Mouse (Mus musculus): ENCODE data around the gene Rab3a. TPM values are rescaled to one million over a fixed set of nuclear protein-coding genes. Genes with fewer than 3 reads are reported as not detected.

Rab3a gene
- polyA plus RNA-seq (2014; fragmentation: Illumina TruSeq; extraction: RNeasy Lipid Tissue Mini Kit (QIAGEN cat#74804); ENCODE audit: low read depth, low replicate concordance) = 2.5 TPM

DNA sequence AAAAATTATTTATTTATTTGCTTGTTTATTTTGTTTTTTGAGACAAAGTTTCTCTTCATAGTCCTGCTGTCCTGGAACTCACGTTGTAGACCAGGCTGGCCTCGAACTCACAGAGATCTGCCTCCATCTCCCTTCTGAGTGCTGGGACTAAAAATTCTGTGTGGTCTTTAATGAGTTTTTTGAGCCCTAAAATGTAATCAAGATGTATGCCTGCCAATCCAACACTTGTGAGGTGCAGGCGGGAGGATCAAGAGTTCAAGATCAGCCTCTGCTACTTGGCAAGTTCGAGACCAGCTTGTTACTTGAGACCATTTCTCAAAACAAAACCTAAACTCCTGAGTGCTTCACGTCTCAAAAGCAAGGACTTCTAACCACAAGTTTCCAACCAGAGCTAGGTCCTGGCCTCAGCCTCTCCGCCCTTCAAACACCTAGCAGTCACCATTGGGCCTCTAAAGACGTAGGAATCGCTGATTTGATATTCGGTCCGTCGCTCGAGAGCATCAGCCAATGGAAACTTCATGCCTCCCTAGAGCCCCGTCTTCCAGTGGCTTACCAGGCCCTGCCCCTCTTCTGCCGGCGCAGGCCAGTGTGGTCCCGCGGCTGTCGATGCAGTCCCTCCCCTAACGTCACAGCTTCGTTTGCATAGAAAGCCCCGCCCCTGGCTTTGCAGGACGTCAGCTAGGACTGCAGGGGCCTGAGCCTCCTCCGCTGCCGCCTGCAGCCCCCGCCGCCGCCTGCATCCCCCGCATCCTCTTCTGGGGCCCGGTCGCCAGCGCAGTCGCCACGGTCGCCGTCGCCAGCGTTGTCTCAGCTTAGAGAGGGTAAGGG, at the start of gene Rab3a:
TSS of gene Rab3a (plus strand) at position 637 of the 828 bp plus-strand sequence.

DNA sequence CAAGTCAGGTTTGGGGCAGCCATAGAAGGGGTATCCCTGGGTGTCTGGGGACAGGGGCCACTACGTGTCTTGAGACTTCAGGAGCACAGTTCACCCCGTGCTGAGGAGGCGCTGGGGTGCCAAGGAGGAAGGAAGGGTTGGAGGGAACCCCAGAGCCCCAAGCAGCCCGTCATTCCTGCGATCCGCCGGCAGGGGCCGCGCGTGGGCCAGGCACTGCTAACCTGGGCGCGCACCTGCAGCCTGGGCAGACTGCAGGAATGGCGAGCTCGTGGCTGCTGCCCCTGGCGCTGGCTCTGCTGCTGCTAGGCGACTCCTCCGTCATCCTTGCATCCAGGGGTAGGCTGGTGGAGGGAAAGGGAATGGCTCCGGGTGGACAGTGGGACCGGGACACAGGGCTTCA, 36.2 kb upstream of the Rab3a start, which contains the start of gene Gm3336:
TSS of gene Gm3336 (plus strand) at position 247 of the 400 bp plus-strand sequence.

DNA sequence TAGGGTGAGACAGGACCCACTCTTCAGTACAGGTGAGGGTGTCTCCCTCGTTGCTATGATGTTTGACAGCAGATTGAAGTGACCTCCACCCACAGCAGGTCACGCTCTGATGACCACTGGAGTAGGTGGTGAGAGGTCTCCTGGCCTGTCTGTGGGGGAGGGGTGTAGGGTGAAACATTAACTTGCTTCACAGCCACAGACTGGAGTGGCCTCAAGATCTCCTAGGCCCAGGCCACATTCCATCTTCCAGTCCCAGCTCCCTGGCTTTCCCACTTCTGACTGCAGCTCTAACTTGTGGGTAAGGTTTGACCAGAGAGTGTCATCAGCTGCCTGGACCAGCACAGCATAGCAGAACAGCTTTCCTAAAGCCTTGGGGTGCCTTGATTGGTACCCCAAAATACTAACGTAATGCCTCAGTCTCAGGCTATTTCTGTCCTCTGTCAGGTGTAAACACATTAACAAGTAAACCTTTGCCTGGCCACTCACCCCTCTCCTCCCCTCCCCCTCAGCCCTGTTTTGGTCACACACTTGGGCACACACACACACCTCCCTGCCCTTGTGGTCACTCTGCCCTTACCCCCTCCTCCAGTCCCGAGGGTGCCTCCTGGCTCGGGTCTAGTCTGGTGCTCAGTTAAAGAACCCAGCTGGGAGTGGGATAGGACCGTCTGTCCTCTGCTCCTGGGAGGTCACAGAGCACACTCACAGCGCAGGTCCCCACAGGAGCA, 30.8 kb upstream of the Rab3a start, which contains the start of gene Pde4c:
TSS of gene Pde4c (plus strand) at position 235 of the 725 bp plus-strand sequence.

DNA sequence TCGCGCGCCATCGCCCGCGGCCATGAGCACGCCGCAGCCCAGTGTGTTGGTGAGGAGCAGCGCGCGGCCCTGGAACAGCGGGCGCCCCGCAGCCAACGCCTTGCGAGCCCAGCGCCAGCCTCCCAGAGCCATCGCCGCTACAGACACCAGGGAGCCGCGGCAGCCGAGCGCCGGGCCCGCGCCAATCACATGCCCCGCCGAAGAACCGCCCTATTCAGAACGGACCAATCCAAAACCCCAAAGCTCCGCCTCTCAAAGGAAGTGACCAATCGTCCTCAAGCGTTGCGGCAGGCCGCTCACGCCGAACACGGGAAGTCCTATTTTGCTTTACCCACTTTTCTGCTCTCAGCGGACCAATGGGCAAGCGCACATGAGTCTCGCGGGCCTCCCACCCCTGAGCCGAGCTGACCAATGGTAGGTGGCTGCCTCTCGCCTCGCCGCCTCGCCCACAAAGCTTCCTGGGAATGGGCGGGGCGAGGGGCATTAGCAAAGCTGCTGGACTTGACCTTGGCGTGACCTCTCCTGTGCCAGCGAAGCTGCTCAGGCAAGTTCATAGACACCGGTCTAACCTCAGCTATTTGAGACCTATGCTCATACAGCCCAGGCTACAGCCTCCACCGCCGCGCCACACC, 6.4 kb downstream of the Rab3a start, which contains the start of gene Mpv17l2:
TSS of gene Mpv17l2 (minus strand) at position 172 of the 632 bp plus-strand sequence.

DNA sequence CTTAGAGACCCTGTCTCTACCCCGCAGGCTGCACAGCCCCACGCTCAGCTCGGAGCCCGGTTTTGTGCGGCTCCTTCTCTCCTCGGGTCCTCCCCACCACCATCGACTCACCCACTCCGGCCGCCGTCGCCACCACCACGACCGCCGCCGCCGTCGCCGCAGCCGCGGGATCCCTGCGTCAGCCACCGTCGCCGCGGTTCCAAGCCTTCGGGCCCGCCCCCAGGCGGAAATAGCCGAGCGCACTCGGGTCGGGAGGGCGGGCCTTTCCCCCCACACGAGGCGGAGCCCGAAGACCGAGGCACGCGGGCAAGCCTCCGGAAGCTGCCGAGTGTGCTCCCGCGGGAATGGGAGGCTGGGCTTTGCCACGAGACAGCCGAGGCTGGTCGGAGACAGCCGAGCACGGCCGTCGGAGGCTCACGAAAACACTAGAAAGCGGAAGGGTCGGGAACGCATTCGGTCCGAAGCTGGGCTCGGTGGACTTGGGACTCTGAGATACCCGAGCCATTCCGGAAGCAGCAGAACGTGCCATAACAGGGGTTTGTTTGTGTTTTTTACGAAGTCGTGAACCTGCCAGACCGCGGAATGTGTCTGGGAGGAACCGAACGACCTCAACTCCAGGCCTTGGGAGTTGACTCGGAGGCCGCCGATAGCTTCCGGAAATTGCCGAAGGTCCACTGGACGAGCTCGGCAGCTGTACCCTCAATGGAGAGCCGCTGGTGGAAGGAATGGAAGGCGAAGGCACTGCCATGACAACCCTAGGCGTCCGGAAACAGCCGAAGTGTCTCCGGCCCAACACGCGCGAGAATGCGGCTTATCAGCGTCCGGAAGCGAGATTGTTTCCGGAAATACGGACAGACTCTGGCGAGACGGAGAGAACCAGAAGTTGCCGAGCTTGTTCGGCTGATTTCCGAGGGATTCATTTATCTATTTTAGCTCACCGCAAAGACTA, 22.3 kb downstream of the Rab3a start, which contains the start of gene Pik3r2:
TSS of gene Pik3r2 (minus strand) at position 218 of the 949 bp plus-strand sequence.

DNA sequence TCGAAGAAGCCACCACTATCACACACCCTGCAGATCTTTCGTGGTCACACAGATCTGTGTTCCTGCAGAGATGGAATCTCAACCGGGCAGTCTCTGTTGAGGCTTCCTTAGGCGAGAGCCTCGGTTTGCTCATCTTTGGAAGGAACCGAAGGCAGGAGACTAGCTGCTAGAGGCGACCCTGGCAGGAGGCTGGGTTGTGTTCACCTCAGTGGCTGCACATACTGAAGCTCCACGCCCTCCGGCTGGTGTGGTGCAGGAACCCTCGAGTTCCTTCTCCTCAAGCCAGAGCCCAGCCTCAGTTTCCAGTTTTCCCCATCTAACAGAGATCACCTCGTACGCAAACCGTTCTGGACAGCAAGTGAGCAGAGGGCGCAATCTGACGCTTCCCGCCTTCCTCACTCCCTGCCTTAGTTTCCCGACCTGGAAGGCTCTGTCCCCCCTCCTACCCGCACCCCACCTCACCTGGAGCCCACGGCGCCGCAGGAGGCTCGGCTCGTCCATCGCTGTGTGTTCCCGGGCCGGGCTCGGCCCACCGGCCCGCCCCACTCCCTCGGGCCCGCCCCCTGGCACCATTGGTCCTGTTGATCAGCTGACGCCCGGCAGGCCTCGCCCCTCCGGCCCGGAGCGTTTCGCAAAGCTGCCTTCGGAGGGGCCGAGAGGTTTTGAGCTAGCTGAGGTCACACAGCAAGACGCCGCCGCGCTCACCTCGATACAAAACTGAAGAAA, 50.2 kb downstream of the Rab3a start, which contains the start of gene Mast3:
TSS of gene Mast3 (minus strand) at position 574 of the 726 bp plus-strand sequence.

DNA sequence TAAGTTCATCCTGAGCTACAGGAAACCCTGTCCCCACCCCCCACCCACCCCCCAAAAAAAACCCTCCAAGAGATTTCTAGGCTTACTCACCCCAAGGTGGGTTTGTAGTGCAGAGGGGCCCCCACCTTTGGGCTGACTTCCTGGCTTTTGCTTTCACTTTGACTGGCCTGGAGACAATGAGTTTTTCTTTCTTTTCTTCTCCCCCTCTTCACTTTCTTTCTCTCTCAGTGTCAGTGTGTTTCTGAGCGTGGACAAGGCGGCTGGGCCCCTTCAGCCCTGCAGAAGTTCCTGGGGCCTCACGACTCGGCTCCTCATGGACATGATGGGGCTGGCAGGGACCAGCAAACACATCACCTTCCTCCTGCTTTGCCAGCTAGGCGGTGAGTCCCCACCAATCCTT, 53.8 kb downstream of the Rab3a start, which contains the start of gene Il12rb1:
TSS of gene Il12rb1 (plus strand) at position 211 of the 400 bp plus-strand sequence.

Other genes starting within 250 kb of the Rab3a start
- 0.77 TPM for gene Rex1bd, start 247.9 kb upstream of the Rab3a start, polyA plus RNA-seq (2014; fragmentation: Illumina TruSeq; extraction: RNeasy Lipid Tissue Mini Kit (QIAGEN cat#74804); ENCODE audit: low read depth, low replicate concordance)
- 2.4 TPM for gene Uba52, start 243.9 kb upstream of the Rab3a start, polyA plus RNA-seq (2014; fragmentation: Illumina TruSeq; extraction: RNeasy Lipid Tissue Mini Kit (QIAGEN cat#74804); ENCODE audit: low read depth, low replicate concordance)
- 2.8 TPM for gene Fkbp8, start 227.0 kb upstream of the Rab3a start, polyA plus RNA-seq (2014; fragmentation: Illumina TruSeq; extraction: RNeasy Lipid Tissue Mini Kit (QIAGEN cat#74804); ENCODE audit: low read depth, low replicate concordance)
- gene Kxd1, start 226.7 kb upstream of the Rab3a start, polyA plus RNA-seq (2014; fragmentation: Illumina TruSeq; extraction: RNeasy Lipid Tissue Mini Kit (QIAGEN cat#74804); ENCODE audit: low read depth, low replicate concordance) = 9.4 TPM
- gene Ell, start 215.2 kb upstream of the Rab3a start, polyA plus RNA-seq (2014; fragmentation: Illumina TruSeq; extraction: RNeasy Lipid Tissue Mini Kit (QIAGEN cat#74804); ENCODE audit: low read depth, low replicate concordance) = 0.32 TPM
- not detected for gene Isyna1, start 160.3 kb upstream of the Rab3a start, polyA plus RNA-seq (2014; fragmentation: Illumina TruSeq; extraction: RNeasy Lipid Tissue Mini Kit (QIAGEN cat#74804); ENCODE audit: low read depth, low replicate concordance)
- gene Ssbp4, start 145.8 kb upstream of the Rab3a start, polyA plus RNA-seq (2014; fragmentation: Illumina TruSeq; extraction: RNeasy Lipid Tissue Mini Kit (QIAGEN cat#74804); ENCODE audit: low read depth, low replicate concordance) = not detected
- gene Lrrc25, start 138.5 kb upstream of the Rab3a start, polyA plus RNA-seq (2014; fragmentation: Illumina TruSeq; extraction: RNeasy Lipid Tissue Mini Kit (QIAGEN cat#74804); ENCODE audit: low read depth, low replicate concordance) = not detected
- not detected for gene Gdf15, start 122.2 kb upstream of the Rab3a start, polyA plus RNA-seq (2014; fragmentation: Illumina TruSeq; extraction: RNeasy Lipid Tissue Mini Kit (QIAGEN cat#74804); ENCODE audit: low read depth, low replicate concordance)
- 45.6 TPM for gene Pgpep1, start 94.3 kb upstream of the Rab3a start, polyA plus RNA-seq (2014; fragmentation: Illumina TruSeq; extraction: RNeasy Lipid Tissue Mini Kit (QIAGEN cat#74804); ENCODE audit: low read depth, low replicate concordance)
- not detected for gene Lsm4, start 81.4 kb upstream of the Rab3a start, polyA plus RNA-seq (2014; fragmentation: Illumina TruSeq; extraction: RNeasy Lipid Tissue Mini Kit (QIAGEN cat#74804); ENCODE audit: low read depth, low replicate concordance)
- gene Jund, start 55.7 kb upstream of the Rab3a start, polyA plus RNA-seq (2014; fragmentation: Illumina TruSeq; extraction: RNeasy Lipid Tissue Mini Kit (QIAGEN cat#74804); ENCODE audit: low read depth, low replicate concordance) = 16.3 TPM
- gene Iqcn, start 51.2 kb upstream of the Rab3a start, polyA plus RNA-seq (2014; fragmentation: Illumina TruSeq; extraction: RNeasy Lipid Tissue Mini Kit (QIAGEN cat#74804); ENCODE audit: low read depth, low replicate concordance) = not detected
- gene Gm3336, start 36.1 kb upstream of the Rab3a start, polyA plus RNA-seq (2014; fragmentation: Illumina TruSeq; extraction: RNeasy Lipid Tissue Mini Kit (QIAGEN cat#74804); ENCODE audit: low read depth, low replicate concordance) = not detected
- gene Pde4c, start 31.0 kb upstream of the Rab3a start, polyA plus RNA-seq (2014; fragmentation: Illumina TruSeq; extraction: RNeasy Lipid Tissue Mini Kit (QIAGEN cat#74804); ENCODE audit: low read depth, low replicate concordance) = 1.3 TPM
- 0.65 TPM for gene Mpv17l2, start 6.3 kb downstream of the Rab3a start, polyA plus RNA-seq (2014; fragmentation: Illumina TruSeq; extraction: RNeasy Lipid Tissue Mini Kit (QIAGEN cat#74804); ENCODE audit: low read depth, low replicate concordance)
- gene Pik3r2, start 22.0 kb downstream of the Rab3a start, polyA plus RNA-seq (2014; fragmentation: Illumina TruSeq; extraction: RNeasy Lipid Tissue Mini Kit (QIAGEN cat#74804); ENCODE audit: low read depth, low replicate concordance) = 1.5 TPM
- gene Mast3, start 50.4 kb downstream of the Rab3a start, polyA plus RNA-seq (2014; fragmentation: Illumina TruSeq; extraction: RNeasy Lipid Tissue Mini Kit (QIAGEN cat#74804); ENCODE audit: low read depth, low replicate concordance) = 1.2 TPM
- gene Il12rb1, start 53.8 kb downstream of the Rab3a start, polyA plus RNA-seq (2014; fragmentation: Illumina TruSeq; extraction: RNeasy Lipid Tissue Mini Kit (QIAGEN cat#74804); ENCODE audit: low read depth, low replicate concordance) = not detected
- gene Arrdc2, start 85.0 kb downstream of the Rab3a start, polyA plus RNA-seq (2014; fragmentation: Illumina TruSeq; extraction: RNeasy Lipid Tissue Mini Kit (QIAGEN cat#74804); ENCODE audit: low read depth, low replicate concordance) = 0.73 TPM
- gene Kcnn1, start 108.6 kb downstream of the Rab3a start, polyA plus RNA-seq (2014; fragmentation: Illumina TruSeq; extraction: RNeasy Lipid Tissue Mini Kit (QIAGEN cat#74804); ENCODE audit: low read depth, low replicate concordance) = 1.1 TPM
- not detected for gene Ccdc124, start 119.3 kb downstream of the Rab3a start, polyA plus RNA-seq (2014; fragmentation: Illumina TruSeq; extraction: RNeasy Lipid Tissue Mini Kit (QIAGEN cat#74804); ENCODE audit: low read depth, low replicate concordance)
- gene Slc5a5, start 138.1 kb downstream of the Rab3a start, polyA plus RNA-seq (2014; fragmentation: Illumina TruSeq; extraction: RNeasy Lipid Tissue Mini Kit (QIAGEN cat#74804); ENCODE audit: low read depth, low replicate concordance) = not detected
- gene Rpl18a, start 142.7 kb downstream of the Rab3a start, polyA plus RNA-seq (2014; fragmentation: Illumina TruSeq; extraction: RNeasy Lipid Tissue Mini Kit (QIAGEN cat#74804); ENCODE audit: low read depth, low replicate concordance) = 21.7 TPM
- 0.65 TPM for gene Map1s, start 151.3 kb downstream of the Rab3a start, polyA plus RNA-seq (2014; fragmentation: Illumina TruSeq; extraction: RNeasy Lipid Tissue Mini Kit (QIAGEN cat#74804); ENCODE audit: low read depth, low replicate concordance)

Data from kidney, adult 10 weeks (tissue).